Mouse (Mus musculus): ENCODE results near the gene Bmyc. TPM values are rescaled to one million over a fixed set of nuclear protein-coding genes. Genes with fewer than 3 reads are reported as not detected.

Gene Bmyc
- polyA plus RNA-seq, 1 experiment from 2014 or later, result 129 TPM

- H3K36me3 ChIP-seq, result no peaks in the 10 kb centered on the region
- no peak overlapping the region for H3K4me2 ChIP-seq
- no peak overlapping the region for H3K4me3 ChIP-seq
- H3K4me1 ChIP-seq (replicated peaks), result no peaks in the 10 kb centered on the region
- no peaks in the 10 kb centered on the region for H3K27me3 ChIP-seq
- H3K9ac ChIP-seq, result no peak overlapping the region
- H3K27ac ChIP-seq, result no peak overlapping the region
- no peaks in the 10 kb centered on the region for H3K9me3 ChIP-seq
- no peak for ATAC-seq (ENCODE audit: low FRiP score)
- 80% methylated on average over 1 of the region's 1 CpGs for WGBS
Observed at GRCm38 (mm10) chr2:25741671-25742070, 35.1 kb downstream of the Bmyc start.

- Histone ChIP-seq H3K27ac (no peak overlapping the region), H3K4me3 (no peak overlapping the region), H3K27me3 (no peaks in the 10 kb centered on the region), H3K9me3 (0 out of 2 replicates have a peak, but pooled peaks cover 6% of the 10 kb centered on the region), H3K4me2 (no peak overlapping the region), H3K36me3 (no peaks in the 10 kb centered on the region), H3K9ac (no peak overlapping the region), H3K4me1 (replicated peaks) (no peaks in the 10 kb centered on the region)
- ATAC-seq (ENCODE audit: low FRiP score), result no peak
- WGBS, result 97% methylated on average over 1 of the region's 1 CpGs
Observed at GRCm38 (mm10) chr2:25754201-25754600, 47.7 kb downstream of the Bmyc start.

Other genes starting within 250 kb of the Bmyc start
- 3.4 and 3.7 TPM in 2 replicates for gene Clic3, start 249.9 kb upstream of the Bmyc start, polyA plus RNA-seq (2015; fragmentation: Nextera tagmentation; extraction: Ambion mirVana)
- 91.6 and 98.8 TPM in 2 replicates for gene Paxx, start 245.6 kb upstream of the Bmyc start, polyA plus RNA-seq (2015; fragmentation: Nextera tagmentation; extraction: Ambion mirVana)
- 50.3 and 50.5 TPM in 2 replicates for gene Ptgds, start 236.7 kb upstream of the Bmyc start, polyA plus RNA-seq (2015; fragmentation: Nextera tagmentation; extraction: Ambion mirVana)
- not detected in 2 replicates for gene Lcn12, start 212.8 kb upstream of the Bmyc start, polyA plus RNA-seq (2015; fragmentation: Nextera tagmentation; extraction: Ambion mirVana)
- 119 and 125 TPM in 2 replicates for gene Fbxw5, start 206.0 kb upstream of the Bmyc start, polyA plus RNA-seq (2015; fragmentation: Nextera tagmentation; extraction: Ambion mirVana)
- gene C8g, start 205.0 kb upstream of the Bmyc start, polyA plus RNA-seq (2015; fragmentation: Nextera tagmentation; extraction: Ambion mirVana), result 5.4 and 5.5 TPM in 2 replicates
- gene Traf2, start 159.8 kb upstream of the Bmyc start, polyA plus RNA-seq (2015; fragmentation: Nextera tagmentation; extraction: Ambion mirVana), result 21.1 and 21.2 TPM in 2 replicates
- 409 and 436 TPM in 2 replicates for gene Edf1, start 148.9 kb upstream of the Bmyc start, polyA plus RNA-seq (2015; fragmentation: Nextera tagmentation; extraction: Ambion mirVana)
- 2.3 and 2.6 TPM in 2 replicates for gene Mamdc4, start 131.9 kb upstream of the Bmyc start, polyA plus RNA-seq (2015; fragmentation: Nextera tagmentation; extraction: Ambion mirVana)
- 179 and 182 TPM in 2 replicates for gene Phpt1, start 131.5 kb upstream of the Bmyc start, polyA plus RNA-seq (2015; fragmentation: Nextera tagmentation; extraction: Ambion mirVana)
- 8.1 and 8.2 TPM in 2 replicates for gene Ajm1, start 125.0 kb upstream of the Bmyc start, polyA plus RNA-seq (2015; fragmentation: Nextera tagmentation; extraction: Ambion mirVana)
- 67.9 and 75.5 TPM in 2 replicates for gene Rabl6, start 98.2 kb upstream of the Bmyc start, polyA plus RNA-seq (2015; fragmentation: Nextera tagmentation; extraction: Ambion mirVana)
- gene Ccdc183, start 89.1 kb upstream of the Bmyc start, polyA plus RNA-seq (2015; fragmentation: Nextera tagmentation; extraction: Ambion mirVana), result 0.21 and 0.25 TPM in 2 replicates
- 35.0 and 42.2 TPM in 2 replicates for gene Tmem141, start 84.7 kb upstream of the Bmyc start, polyA plus RNA-seq (2015; fragmentation: Nextera tagmentation; extraction: Ambion mirVana)
- 2.5 and 3.3 TPM in 2 replicates for gene Fcna, start 78.7 kb upstream of the Bmyc start, polyA plus RNA-seq (2015; fragmentation: Nextera tagmentation; extraction: Ambion mirVana)
- gene Lcn8, start 53.6 kb upstream of the Bmyc start, polyA plus RNA-seq (2015; fragmentation: Nextera tagmentation; extraction: Ambion mirVana), result not detected in 2 replicates
- gene Lcn5, start 48.8 kb upstream of the Bmyc start, polyA plus RNA-seq (2015; fragmentation: Nextera tagmentation; extraction: Ambion mirVana), result not detected in 2 replicates
- not detected in 2 replicates for gene Lcn6, start 30.0 kb upstream of the Bmyc start, polyA plus RNA-seq (2015; fragmentation: Nextera tagmentation; extraction: Ambion mirVana)
- not detected in 2 replicates for gene Lcn10, start 24.0 kb upstream of the Bmyc start, polyA plus RNA-seq (2015; fragmentation: Nextera tagmentation; extraction: Ambion mirVana)
- gene Obp2a, start 6.7 kb upstream of the Bmyc start, polyA plus RNA-seq (2015; fragmentation: Nextera tagmentation; extraction: Ambion mirVana), result not detected in 2 replicates
- not detected in 2 replicates for gene Obp2b, start 30.3 kb downstream of the Bmyc start, polyA plus RNA-seq (2015; fragmentation: Nextera tagmentation; extraction: Ambion mirVana)
- gene Lcn3, start 58.8 kb downstream of the Bmyc start, polyA plus RNA-seq (2015; fragmentation: Nextera tagmentation; extraction: Ambion mirVana), result not detected in 2 replicates
- gene Lcn11, start 70.3 kb downstream of the Bmyc start, polyA plus RNA-seq (2015; fragmentation: Nextera tagmentation; extraction: Ambion mirVana), result not detected in 2 replicates
- not detected in 2 replicates for gene Gm13539, start 75.5 kb downstream of the Bmyc start, polyA plus RNA-seq (2015; fragmentation: Nextera tagmentation; extraction: Ambion mirVana)
- gene Glt6d1, start 109.1 kb downstream of the Bmyc start, polyA plus RNA-seq (2015; fragmentation: Nextera tagmentation; extraction: Ambion mirVana), result not detected in 2 replicates
- gene Lcn9, start 116.4 kb downstream of the Bmyc start, polyA plus RNA-seq (2015; fragmentation: Nextera tagmentation; extraction: Ambion mirVana), result not detected in 2 replicates
- not detected in 2 replicates for gene Sohlh1, start 140.5 kb downstream of the Bmyc start, polyA plus RNA-seq (2015; fragmentation: Nextera tagmentation; extraction: Ambion mirVana)
- gene Kcnt1, start 157.0 kb downstream of the Bmyc start, polyA plus RNA-seq (2015; fragmentation: Nextera tagmentation; extraction: Ambion mirVana), result 11.1 TPM in 2 replicates

Data from hindbrain, embryonic 13.5 days (tissue).